Mouse (Mus musculus) MEL (cell line): ENCODE measurements around the gene Lmtk3. TPM values are rescaled to one million over a fixed set of nuclear protein-coding genes. Genes with fewer than 3 reads are reported as not detected.

Experiments used
- DNase-seq: peaks from one replicate; pipeline ENCODE4 v3.0.0; 2011; ENCODE audit warnings: low read depth, low spot score
- H3K27ac ChIP-seq: 2 replicates; pipeline ENCODE4 v1.5.1; 2012; ENCODE audit warnings: low read depth, mild to moderate bottlenecking, control low read depth, low read length, moderate library complexity; ENCODE audit not compliant: control insufficient read depth
- H3K27me3 ChIP-seq, 2 experiments: fragments of 150-350 bp in 1 of 2; sonication (generic) in 1 of 2; 2 replicates each; pipeline ENCODE4 v1.6.1; 2012; ENCODE audit warnings: low read length in 2 of 2, mild to moderate bottlenecking in 2 of 2, improper control_type of control experiment in 1 of 2, moderate library complexity in 1 of 2; ENCODE audit not compliant: insufficient read depth in 2 of 2, control insufficient read depth in 1 of 2
- H3K36me3 ChIP-seq, 2 experiments: 2 replicates each; pipeline ENCODE4 v1.6.1; 2012 to 2014; ENCODE audit warnings: low read length in 2 of 2, improper control_type of control experiment in 1 of 2, inconsistent platforms in 1 of 2, mild to moderate bottlenecking in 1 of 2; ENCODE audit not compliant: insufficient read depth in 2 of 2, control insufficient read depth in 1 of 2
- H3K4me1 ChIP-seq, 2 experiments: fragments of 150-350 bp in 1 of 2; sonication (generic) in 1 of 2; 2 replicates each; pipeline ENCODE4 v1.6.1; 2012; ENCODE audit warnings: low read length in 2 of 2, improper control_type of control experiment in 1 of 2, mild to moderate bottlenecking in 1 of 2; ENCODE audit not compliant: insufficient read depth in 2 of 2, control insufficient read depth in 1 of 2
- H3K4me3 ChIP-seq, 2 experiments: fragments of 150-350 bp in 1 of 2; sonication (generic) in 1 of 2; 2 replicates each; pipeline ENCODE4 v1.5.1; 2012; ENCODE audit warnings: low read depth in 2 of 2, low read length in 2 of 2, mild to moderate bottlenecking in 2 of 2, moderate library complexity in 2 of 2, control low read depth in 1 of 2, improper control_type of control experiment in 1 of 2; ENCODE audit not compliant: control insufficient read depth in 1 of 2, insufficient read depth in 1 of 2
- H3K79me2 ChIP-seq: 2 replicates; pipeline ENCODE4 v1.6.1; 2012; ENCODE audit warnings: mild to moderate bottlenecking, low read length, moderate library complexity; ENCODE audit not compliant: control insufficient read depth, poor library complexity, insufficient read depth
- H3K9ac ChIP-seq: 2 replicates; pipeline ENCODE4 v1.6.1; 2012; ENCODE audit warnings: low read depth, mild to moderate bottlenecking, control low read depth, low read length, moderate library complexity; ENCODE audit not compliant: control insufficient read depth, poor library complexity, severe bottlenecking
- H3K9me3 ChIP-seq: fragments of 150-350 bp; sonication (generic); replicated peaks from 2 replicates; pipeline ENCODE4 v1.6.1; 2012; ENCODE audit warnings: mild to moderate bottlenecking, low read length, improper control_type of control experiment, moderate library complexity; ENCODE audit not compliant: insufficient read depth
- BHLHE40 ChIP-seq: IDR thresholded peaks from 2 replicates; pipeline ENCODE4 v1.6.1; 2012; ENCODE audit warnings: low read depth, mild to moderate bottlenecking, inconsistent platforms, low read length, improper control_type of control experiment, borderline replicate concordance
- CHD1 ChIP-seq: IDR thresholded peaks from 2 replicates; pipeline ENCODE4 v1.6.1; 2012; ENCODE audit warnings: low read depth, mild to moderate bottlenecking, inconsistent platforms, low read length, improper control_type of control experiment
- CTCF ChIP-seq, 3 experiments: IDR thresholded peaks in 2 of 3; conservative IDR thresholded peaks in 1 of 3; 2 replicates each; pipeline ENCODE4 v1.5.1; 2011 to 2012; ENCODE audit warnings: low read length in 3 of 3, low read depth in 2 of 3, mild to moderate bottlenecking in 2 of 3, improper control_type of control experiment in 1 of 3, inconsistent platforms in 1 of 3, mixed read lengths in 1 of 3, moderate library complexity in 1 of 3; ENCODE audit not compliant: control insufficient read depth in 1 of 3, insufficient read depth in 1 of 3, poor library complexity in 1 of 3, severe bottlenecking in 1 of 3
- E2F4 ChIP-seq: IDR thresholded peaks from 2 replicates; pipeline ENCODE4 v1.6.1; 2011; ENCODE audit warnings: low read depth, low read length, improper control_type of control experiment, borderline replicate concordance
- ELF1 ChIP-seq: IDR thresholded peaks from 2 replicates; pipeline ENCODE4 v1.6.1; 2014; ENCODE audit warnings: low read depth, mild to moderate bottlenecking, inconsistent platforms, low read length, improper control_type of control experiment, moderate library complexity
- EP300 ChIP-seq, 2 experiments: IDR thresholded peaks; 2 replicates each; pipeline ENCODE4 v1.6.1; 2011; ENCODE audit warnings: improper control_type of control experiment in 2 of 2, low read length in 2 of 2, low read depth in 1 of 2, mild to moderate bottlenecking in 1 of 2
- GABPA ChIP-seq: IDR thresholded peaks from 2 replicates; pipeline ENCODE4 v1.6.1; 2012; ENCODE audit warnings: low read depth, mild to moderate bottlenecking, inconsistent platforms, low read length, improper control_type of control experiment, moderate library complexity
- GATA1 ChIP-seq: IDR thresholded peaks from 2 replicates; pipeline ENCODE4 v1.6.1; 2011; ENCODE audit warnings: low read depth, low read length, improper control_type of control experiment
- HCFC1 ChIP-seq: IDR thresholded peaks from 2 replicates; pipeline ENCODE4 v1.6.1; 2012; ENCODE audit warnings: low read depth, mild to moderate bottlenecking, inconsistent platforms, low read length, improper control_type of control experiment, moderate library complexity
- JUND ChIP-seq: IDR thresholded peaks from 2 replicates; pipeline ENCODE4 v1.6.1; 2011; ENCODE audit warnings: low read depth, mild to moderate bottlenecking, improper control_type of control experiment, low read length
- MAFK ChIP-seq: IDR thresholded peaks from 2 replicates; pipeline ENCODE4 v1.6.1; 2011; ENCODE audit warnings: low read depth, mild to moderate bottlenecking, low read length, improper control_type of control experiment, borderline replicate concordance
- MAX ChIP-seq: IDR thresholded peaks from 2 replicates; pipeline ENCODE4 v1.6.1; 2011; ENCODE audit warnings: low read length, improper control_type of control experiment
- MAZ ChIP-seq: IDR thresholded peaks from 2 replicates; pipeline ENCODE4 v1.6.1; 2012; ENCODE audit warnings: low read depth, mild to moderate bottlenecking, inconsistent platforms, low read length, improper control_type of control experiment
- MYC ChIP-seq: IDR thresholded peaks from 2 replicates; pipeline ENCODE4 v1.6.1; 2011; ENCODE audit warnings: low read depth, mild to moderate bottlenecking, low read length, improper control_type of control experiment, moderate library complexity
- NELFE ChIP-seq: IDR thresholded peaks from 2 replicates; pipeline ENCODE4 v1.6.1; 2011; ENCODE audit warnings: low read depth, low read length, improper control_type of control experiment
- POLR2A ChIP-seq, 2 experiments: IDR thresholded peaks; 2 replicates each; pipeline ENCODE4 v1.6.1; 2011 to 2012; ENCODE audit warnings: low read length in 2 of 2, mild to moderate bottlenecking in 2 of 2, control low read depth in 1 of 2, improper control_type of control experiment in 1 of 2, low read depth in 1 of 2, moderate library complexity in 1 of 2; ENCODE audit not compliant: control insufficient read depth in 1 of 2, insufficient read depth in 1 of 2, poor library complexity in 1 of 2
- RAD21 ChIP-seq: IDR thresholded peaks from 2 replicates; pipeline ENCODE4 v1.6.1; 2011; ENCODE audit warnings: mild to moderate bottlenecking, low read depth, low read length, improper control_type of control experiment
- RCOR1 ChIP-seq: IDR thresholded peaks from 2 replicates; pipeline ENCODE4 v1.6.1; 2012; ENCODE audit warnings: low read depth, mild to moderate bottlenecking, inconsistent platforms, low read length, improper control_type of control experiment
- SIN3A ChIP-seq: IDR thresholded peaks from 2 replicates; pipeline ENCODE4 v1.6.1; 2012; ENCODE audit warnings: low read length, improper control_type of control experiment, inconsistent platforms
- SMC3 ChIP-seq: IDR thresholded peaks from 2 replicates; pipeline ENCODE4 v1.6.1; 2011; ENCODE audit warnings: low read depth, low read length, improper control_type of control experiment
- TAL1 ChIP-seq: IDR thresholded peaks from 2 replicates; pipeline ENCODE4 v1.6.1; 2012; ENCODE audit warnings: mild to moderate bottlenecking, inconsistent platforms, low read length, moderate library complexity, mixed read lengths
- USF1 ChIP-seq: IDR thresholded peaks from 2 replicates; pipeline ENCODE4 v1.6.1; 2014; ENCODE audit warnings: low read depth, mild to moderate bottlenecking, inconsistent platforms, low read length, improper control_type of control experiment, moderate library complexity
- USF2 ChIP-seq, 2 experiments: IDR thresholded peaks; 2 replicates each; pipeline ENCODE4 v1.6.1; 2011 to 2012; ENCODE audit warnings: improper control_type of control experiment in 2 of 2, low read length in 2 of 2, borderline replicate concordance in 1 of 2, inconsistent platforms in 1 of 2, low read depth in 1 of 2, mild to moderate bottlenecking in 1 of 2; ENCODE audit not compliant: insufficient read depth in 1 of 2
- ZKSCAN1 ChIP-seq: IDR thresholded peaks from 2 replicates; pipeline ENCODE4 v1.6.1; 2012; ENCODE audit warnings: low read depth, mild to moderate bottlenecking, inconsistent platforms, low read length, improper control_type of control experiment, moderate library complexity
- polyA plus RNA-seq, 2 experiments: library from polyadenylated mRNA; stranded (reverse) in 1 of 2; unstranded in 1 of 2; fragments of >175 nt in 1 of 2; fragments of >200 nt in 1 of 2; gene quantifications; 2 replicates each; pipeline versions ENCODE4 v1.2.1 to v1.2.4; 2012; ENCODE audit warnings: low replicate concordance in 2 of 2, low read depth in 1 of 2; ENCODE audit not compliant: insufficient read length in 2 of 2, insufficient read depth in 1 of 2, missing spikeins in 1 of 2
- total RNA-seq: library from RNA; depleted of rRNA; stranded (reverse); fragments of 300-350 nt; gene quantifications from 2 replicates; pipeline ENCODE4 v1.2.3, GENCODE M21; 2012

The Lmtk3 gene
- total and polyA plus RNA-seq, 3 experiments = 0.04 to 0.40 TPM; not detected in 1

GRCm38 (mm10) chr7:45771101-45771500, 12.4 kb upstream of the Lmtk3 start:
- no peaks in the 10 kb centered on the region for H3K4me1 ChIP-seq
- no peaks in the 10 kb centered on the region for H3K9me3 ChIP-seq
- no peak overlapping the region for H3K4me3 ChIP-seq
- H3K27ac ChIP-seq = no peak overlapping the region
- H3K27me3 ChIP-seq = peaks cover 14 to 16% of the 10 kb centered on the region in 2 experiments
- no peaks in the 10 kb centered on the region for H3K36me3 ChIP-seq
- DNase-seq = no peak
- H3K79me2 ChIP-seq = no peaks in the 10 kb centered on the region
- TF ChIP-seq E2F4 = no peak
- TF ChIP-seq ZKSCAN1 = no peak
- no peak for TF ChIP-seq TAL1
- no peak for TF ChIP-seq HCFC1
- no peak for TF ChIP-seq RCOR1
- no peak for TF ChIP-seq USF1
- TF ChIP-seq SIN3A = no peak
- no peak for TF ChIP-seq CHD1
- TF ChIP-seq BHLHE40 = no peak
- no peak overlapping the region for H3K9ac ChIP-seq

GRCm38 (mm10) chr7:45775237-45775636, 8.3 kb upstream of the Lmtk3 start:
- H3K4me1 ChIP-seq = no peaks in the 10 kb centered on the region
- H3K27ac ChIP-seq = no peak overlapping the region
- no peaks in the 10 kb centered on the region for H3K9me3 ChIP-seq
- no peak for DNase-seq
- no peak overlapping the region for H3K4me3 ChIP-seq
- TF ChIP-seq MAZ (no peak), MAFK (no peak), ELF1 (no peak), JUND (no peak), MYC (no peak), USF1 (no peak), GABPA (no peak), RAD21 (no peak), GATA1 (no peak), HCFC1 (no peak), SMC3 (no peak), MAX (no peak), CTCF (IDR thresholded peaks at IDR 0.05 in 2 of 3, conservative IDR thresholded peaks at IDR 0.05 in 1 of 3; ENCODE audit: control insufficient read depth in 1 of 3, insufficient read depth in 1 of 3, low read depth in 2 of 3, low read length in 3 of 3, poor library complexity in 1 of 3, severe bottlenecking in 1 of 3) (no peak), CHD1 (no peak), E2F4 (no peak), NELFE (no peak), USF2 (IDR thresholded peaks at IDR 0.05; ENCODE audit: borderline replicate concordance in 1 of 2, insufficient read depth in 1 of 2, low read depth in 1 of 2, low read length in 2 of 2) (no peak), POLR2A (IDR thresholded peaks at IDR 0.05; ENCODE audit: control insufficient read depth in 1 of 2, insufficient read depth in 1 of 2, low read depth in 1 of 2, low read length in 2 of 2, poor library complexity in 1 of 2) (no peak), TAL1 (no peak), EP300 (IDR thresholded peaks at IDR 0.05; ENCODE audit: low read depth in 1 of 2, low read length in 2 of 2) (no peak)
- H3K27me3 ChIP-seq = peaks cover 14 to 16% of the 10 kb centered on the region in 2 experiments
- no peaks in the 10 kb centered on the region for H3K36me3 ChIP-seq
- no peak overlapping the region for H3K9ac ChIP-seq
- H3K79me2 ChIP-seq = no peaks in the 10 kb centered on the region
